Mouse (Mus musculus) midbrain, postnatal 0 days (tissue): ENCODE measurements at regions not wholly inside any gene's neighbourhood (a gene's known extent, or its start where the extent isn't known, plus 50 kb on each side); places are given as distances from the start of the nearest gene placed in this dataset.

Source experiments
- ATAC-seq: fragments of 200-750 bp; cut with Nextera tagmentation; 2 replicates; pipeline ENCODE4 v1.8.0; 2017; ENCODE audit warnings: moderate number of reproducible peaks, mild to moderate bottlenecking, moderate TSS enrichment, moderate library complexity; ENCODE audit not compliant: low FRiP score
- DNase-seq: peaks from one replicate; pipeline ENCODE4 v3.0.0-alpha.2; 2015; ENCODE audit warnings: low spot score
- H3K27ac ChIP-seq: fragments of 300-500 bp; sonication (generic); 2 replicates; pipeline ENCODE4 v1.5.1; 2014; ENCODE audit warnings: low read depth, mild to moderate bottlenecking, low read length, mixed read lengths
- H3K27me3 ChIP-seq: fragments of 300-500 bp; sonication (generic); 2 replicates; pipeline ENCODE4 v1.6.1; 2014; ENCODE audit warnings: low read length, control low read depth, mixed read lengths; ENCODE audit not compliant: insufficient read depth
- H3K36me3 ChIP-seq: fragments of 300-500 bp; sonication (generic); 2 replicates; pipeline ENCODE4 v1.6.1; 2014; ENCODE audit warnings: low read length, control low read depth, mixed read lengths; ENCODE audit not compliant: insufficient read depth
- H3K4me1 ChIP-seq: fragments of 300-500 bp; sonication (generic); 2 replicates; pipeline ENCODE4 v1.6.1; 2014; ENCODE audit warnings: mild to moderate bottlenecking, control low read depth, antibody characterized with exemption, low read length, mixed read lengths; ENCODE audit not compliant: insufficient read depth
- H3K4me2 ChIP-seq: fragments of 300-500 bp; sonication (generic); 2 replicates; pipeline ENCODE4 v1.6.1; 2014; ENCODE audit warnings: low read depth, mild to moderate bottlenecking, low read length, mixed read lengths; ENCODE audit not compliant: poor library complexity, severe bottlenecking
- H3K4me3 ChIP-seq: fragments of 300-500 bp; sonication (generic); 2 replicates; pipeline ENCODE4 v1.5.1; 2014; ENCODE audit warnings: low read depth, mild to moderate bottlenecking, low read length, moderate library complexity
- H3K9ac ChIP-seq: fragments of 300-500 bp; sonication (generic); replicated peaks from 2 replicates; pipeline ENCODE4 v1.6.1; 2014; ENCODE audit warnings: mild to moderate bottlenecking, low read length, moderate library complexity, mixed read lengths; ENCODE audit not compliant: poor library complexity, severe bottlenecking
- H3K9me3 ChIP-seq: fragments of 300-500 bp; sonication (generic); 2 replicates; pipeline ENCODE4 v1.6.1; 2016; ENCODE audit warnings: low read length, control low read depth
- CTCF ChIP-seq: IDR thresholded peaks from 2 replicates; pipeline ENCODE4 v1.5.1; 2016; ENCODE audit warnings: antibody characterized with exemption, mild to moderate bottlenecking
- WGBS: fragments of 180-500 bp; shearing (Covaris S2); extraction: QIAGEN DNeasy Blood & Tissue Kit; methylation state at CpG from one replicate; pipeline ENCODE4 v1.1.7; 2014; 5-methylcytosine and 5-hydroxymethylcytosine counted together

- Histone ChIP-seq H3K9me3 (no peaks in the 10 kb centered on the region), H3K27ac (no peak overlapping the region), H3K4me2 (no peak overlapping the region), H3K36me3 (no peaks in the 10 kb centered on the region), H3K4me1 (no peaks in the 10 kb centered on the region), H3K27me3 (no peaks in the 10 kb centered on the region), H3K4me3 (no peak overlapping the region), H3K9ac (no peak overlapping the region)
- 54% methylated on average over 3 of the region's 3 CpGs for WGBS
- ATAC-seq (no peak), DNase-seq (peak; percentile 16)
- no peak for TF ChIP-seq CTCF
Observed at GRCm38 (mm10) chr17:77904412-77904811, 295.6 kb upstream of the Crim1 start.

DNA sequence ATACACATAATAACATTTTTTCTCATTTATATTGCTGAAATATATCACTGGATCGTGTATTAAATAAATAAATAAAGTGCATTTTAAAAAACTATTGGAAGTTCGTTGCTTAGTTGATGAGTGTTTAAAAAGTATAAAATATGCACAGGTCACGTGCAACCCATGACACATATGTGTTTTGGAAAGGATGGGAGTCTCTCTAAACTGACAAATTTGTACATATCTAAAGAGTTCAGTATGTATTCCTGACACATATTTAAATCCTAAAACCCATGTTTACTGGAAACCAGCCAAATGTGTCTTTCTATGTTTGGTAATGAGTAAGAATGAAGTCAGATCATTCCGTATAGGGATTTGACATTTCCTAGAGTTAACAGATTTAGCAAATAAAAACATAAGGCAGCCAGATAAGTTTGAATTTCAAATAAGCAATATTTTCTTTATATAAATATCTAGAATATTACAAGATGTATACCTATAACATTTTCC, 286.0 kb upstream of the Crim1 start:
- Histone ChIP-seq H3K4me3 (no peak overlapping the region), H3K27ac (no peak overlapping the region), H3K4me1 (no peaks in the 10 kb centered on the region), H3K9ac (no peak overlapping the region), H3K4me2 (no peak overlapping the region), H3K36me3 (no peaks in the 10 kb centered on the region), H3K27me3 (no peaks in the 10 kb centered on the region), H3K9me3 (no peaks in the 10 kb centered on the region)
- DNase-seq (no peak), ATAC-seq (no peak)
- 87% methylated on average over 4 of the region's 4 CpGs for WGBS
- TF ChIP-seq CTCF, result no peak

GRCm38 (mm10) chr17:77930253-77930652, 269.8 kb upstream of the Crim1 start:
- ATAC-seq, result no peak

DNA sequence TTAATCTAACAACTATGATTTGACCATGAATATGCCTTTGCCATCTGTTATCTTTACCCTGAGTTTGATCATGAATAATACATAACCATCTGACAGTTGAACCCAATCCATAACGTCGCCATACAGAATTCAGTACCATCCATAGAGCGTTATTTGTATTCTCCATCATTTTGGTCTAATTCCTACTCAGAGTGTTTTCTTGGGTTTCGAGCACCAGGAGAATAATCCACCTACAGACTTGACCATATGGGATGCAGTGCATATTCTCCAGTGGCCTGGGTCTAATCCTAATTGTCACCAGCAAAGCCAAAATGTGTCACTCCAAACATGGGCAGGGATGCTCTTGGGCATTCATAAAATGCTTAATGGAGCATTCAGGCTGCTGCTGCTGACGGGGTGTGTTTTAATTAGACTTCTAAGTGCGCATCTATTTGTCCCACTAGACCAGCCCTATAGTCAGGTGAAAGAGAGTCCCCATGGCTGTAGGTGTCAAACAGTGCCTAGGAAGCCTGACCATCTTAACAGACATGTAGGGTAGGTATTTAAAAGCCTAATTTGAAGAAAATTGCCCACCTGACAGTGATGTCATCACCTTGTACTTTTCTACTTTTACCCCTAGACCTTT, 269.0 kb upstream of the Crim1 start:
- DNase-seq (peak; percentile 73), ATAC-seq (peak; percentile 63; the same call in 1 of the 2 replicates)
- H3K27ac ChIP-seq, result no peak overlapping the region

More at GRCm38 (mm10) chr17:77930253-77930652, 269.8 kb upstream of the Crim1 start:
- Histone ChIP-seq H3K9me3 (no peaks in the 10 kb centered on the region), H3K27me3 (no peaks in the 10 kb centered on the region), H3K27ac (no peak overlapping the region), H3K36me3 (no peaks in the 10 kb centered on the region), H3K4me3 (no peak overlapping the region), H3K4me1 (no peaks in the 10 kb centered on the region), H3K9ac (no peak overlapping the region), H3K4me2 (no peak overlapping the region)
- no peak for TF ChIP-seq CTCF
- no peak for DNase-seq
- WGBS, result 54% methylated on average over 3 of the region's 3 CpGs

GRCm38 (mm10) chr17:77933192-77933591, 266.9 kb upstream of the Crim1 start:
- H3K27me3 ChIP-seq, result no peaks in the 10 kb centered on the region
- ATAC-seq (no peak), DNase-seq (no peak)
- no peak overlapping the region for H3K4me2 ChIP-seq
- no peak overlapping the region for H3K4me3 ChIP-seq
- no peak for TF ChIP-seq CTCF
- H3K36me3 ChIP-seq, result no peaks in the 10 kb centered on the region
- H3K4me1 ChIP-seq, result no peaks in the 10 kb centered on the region
- H3K27ac ChIP-seq, result no peak overlapping the region
- H3K9me3 ChIP-seq, result no peaks in the 10 kb centered on the region
- no peak overlapping the region for H3K9ac ChIP-seq

More for the DNA sequence above, 269.0 kb upstream of the Crim1 start:
- WGBS, result 49% methylated on average over 6 of the region's 6 CpGs
- H3K4me2 ChIP-seq, result no peak overlapping the region
- no peaks in the 10 kb centered on the region for H3K9me3 ChIP-seq
- no peaks in the 10 kb centered on the region for H3K36me3 ChIP-seq
- no peak for TF ChIP-seq CTCF
- no peak overlapping the region for H3K4me3 ChIP-seq
- no peak overlapping the region for H3K9ac ChIP-seq
- H3K4me1 ChIP-seq, result no peaks in the 10 kb centered on the region
- no peaks in the 10 kb centered on the region for H3K27me3 ChIP-seq

- no peaks in the 10 kb centered on the region for H3K9me3 ChIP-seq
- TF ChIP-seq CTCF, result no peak
- no peaks in the 10 kb centered on the region for H3K27me3 ChIP-seq
- H3K4me1 ChIP-seq, result no peaks in the 10 kb centered on the region
- H3K9ac ChIP-seq, result no peak overlapping the region
- H3K4me3 ChIP-seq, result no peak overlapping the region
- 87% methylated on average over 4 of the region's 4 CpGs for WGBS
- ATAC-seq, result no peak
- no peak for DNase-seq
- H3K4me2 ChIP-seq, result no peak overlapping the region
- H3K36me3 ChIP-seq, result no peaks in the 10 kb centered on the region
- H3K27ac ChIP-seq, result no peak overlapping the region
Observed at GRCm38 (mm10) chr17:77958048-77958447, 242.0 kb upstream of the Crim1 start.
